Mouse (Mus musculus): ENCODE data around the gene Myom3. TPM values are rescaled to one million over a fixed set of nuclear protein-coding genes. Genes with fewer than 3 reads are reported as not detected.
"Not testable (repeated sequence)": the region's sequence is repeated elsewhere in the genome, so short reads cannot be mapped to it uniquely, and the experiment has no call there.

Gene Myom3
- 100 to 1,000 TPM in 1 of 2 experiments, 10 to 100 TPM in 1; 31.1 to 100 TPM for total RNA-seq (2021)
- long read RNA-seq, experiment 1, full-length matches to known transcripts = 7 of 31 reads
- long read RNA-seq, experiment 1, partial matches to known transcripts = 24 of 31 reads
- long read RNA-seq, experiment 1, other reads (novel, unspliced or antisense) = 0 of 31 reads
- long read RNA-seq, experiment 2, full-length matches to known transcripts = 4 of 24 reads
- long read RNA-seq, experiment 2, partial matches to known transcripts = 20 of 24 reads
- long read RNA-seq, experiment 2, other reads (novel, unspliced or antisense) = 0 of 24 reads

DNA sequence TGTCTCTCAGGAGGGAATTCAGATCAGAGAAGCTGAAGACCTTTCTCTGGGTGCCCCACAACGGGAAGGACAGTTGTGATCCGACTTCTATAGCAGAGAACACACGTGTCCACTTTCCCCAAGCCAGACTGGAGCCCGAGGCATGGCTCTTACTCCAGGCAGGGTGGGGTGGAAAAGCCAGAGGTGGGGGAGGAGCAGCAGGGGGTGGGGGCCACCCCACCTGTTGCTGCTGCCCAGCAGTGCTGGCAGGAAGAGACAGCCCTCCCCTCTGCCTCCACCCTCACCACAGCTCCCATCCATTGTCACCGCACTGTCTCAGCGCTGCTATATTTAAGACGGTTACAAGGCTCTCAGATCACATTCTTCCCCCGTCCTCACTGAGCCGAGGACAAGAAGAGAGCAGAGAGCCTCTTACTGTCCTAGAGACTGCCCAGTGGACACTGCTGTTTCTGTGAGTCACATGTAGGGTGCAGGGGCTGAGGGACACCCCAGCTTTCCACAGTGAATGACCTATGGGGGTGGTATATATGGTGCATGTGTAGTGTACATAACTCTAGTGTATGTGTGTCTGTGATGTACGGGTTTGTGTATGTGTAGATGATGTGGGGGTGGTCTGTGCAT lies at the start of gene Myom3:
TSS of gene Myom3 (plus strand) at position 360 of the 621 bp plus-strand sequence.
- no peak for TF ChIP-seq CTCF (IDR thresholded peaks at IDR 0.05)
- peak within 1 kb of the TSS; percentile 70 for H3K27ac ChIP-seq
- no peak for DNase-seq
- intact Hi-C loops (cut with DNase I) = no loop called here
- H3K4me3 ChIP-seq = peak within 1 kb of the TSS; percentile 56

DNA sequence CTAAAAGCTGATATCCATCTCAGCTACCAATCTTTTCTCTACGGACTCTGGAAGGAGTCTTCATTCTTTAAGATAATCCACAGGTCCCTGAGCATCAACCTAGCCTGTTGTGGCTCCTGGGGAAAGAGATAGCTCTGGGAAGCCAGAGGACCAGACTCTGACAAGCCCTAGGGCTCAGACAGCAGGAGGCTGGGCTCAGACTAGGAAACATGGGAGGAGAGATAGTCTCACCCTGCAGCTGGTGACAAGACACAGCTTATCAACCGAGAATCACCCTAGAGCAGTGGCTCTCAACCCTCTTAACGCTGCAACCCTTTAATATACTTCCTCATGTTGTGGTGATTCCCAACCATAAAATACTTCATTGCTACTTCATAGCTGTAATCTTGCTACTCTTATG lies 49.1 kb upstream of the Myom3 start:
- Histone ChIP-seq H3K4me3 (no peak overlapping the region), H3K27ac (no peak overlapping the region)
- no peak for TF ChIP-seq CTCF (IDR thresholded peaks at IDR 0.05)
- no peak for DNase-seq
- intact Hi-C loops (cut with DNase I) = no loop called here

GRCm38 (mm10) chr4:135714776-135715175 lies 44.7 kb upstream of the Myom3 start:
- H3K4me3 ChIP-seq = no peak overlapping the region
- H3K27ac ChIP-seq = no peak overlapping the region
- intact Hi-C loops (cut with DNase I) = no loop called here
- TF ChIP-seq CTCF (IDR thresholded peaks at IDR 0.05) = no peak
- DNase-seq = no peak

- H3K27ac ChIP-seq; intact Hi-C loops (cut with DNase I); DNase-seq: not testable (repeated sequence)
Observed at GRCm38 (mm10) chr4:135716438-135716837, 43.1 kb upstream of the Myom3 start.

GRCm38 (mm10) chr4:135722540-135723290 lies 36.8 kb upstream of the Myom3 start:
- intact Hi-C loops (cut with DNase I) = no loop called here
- DNase-seq = no peak
- peak; percentile 50 for TF ChIP-seq CTCF (IDR thresholded peaks at IDR 0.05)
- no peak overlapping the region for H3K27ac ChIP-seq
- no peak overlapping the region for H3K4me3 ChIP-seq

More at GRCm38 (mm10) chr4:135716438-135716837, 43.1 kb upstream of the Myom3 start:
- H3K4me3 ChIP-seq = not testable (repeated sequence)

DNA sequence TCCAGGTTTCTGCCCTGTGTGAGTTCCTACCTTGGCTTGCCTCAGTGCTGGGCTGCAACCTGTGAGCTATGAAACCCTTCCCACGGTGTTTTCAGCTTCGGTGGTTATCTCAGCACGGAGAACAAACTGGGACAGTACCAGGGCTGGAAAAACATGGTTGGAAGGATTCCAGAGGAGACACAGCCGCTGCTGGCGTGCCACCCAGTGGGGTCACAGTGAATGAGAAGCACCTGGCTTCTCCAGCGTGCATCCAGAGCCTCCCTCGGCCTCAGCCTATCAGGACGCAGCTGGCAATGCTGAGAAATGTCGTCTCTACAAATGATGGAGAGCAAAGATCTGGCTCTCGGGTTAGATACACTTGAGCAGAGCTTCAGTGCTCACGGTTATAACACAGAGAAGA lies 33.1 kb upstream of the Myom3 start:
- no peak overlapping the region for H3K4me3 ChIP-seq
- no peak for TF ChIP-seq CTCF (IDR thresholded peaks at IDR 0.05)
- peak; percentile 19 for DNase-seq
- no peak overlapping the region; the same call in 1 of the 2 replicates for H3K27ac ChIP-seq
- intact Hi-C loops (cut with DNase I) = no loop called here

DNA sequence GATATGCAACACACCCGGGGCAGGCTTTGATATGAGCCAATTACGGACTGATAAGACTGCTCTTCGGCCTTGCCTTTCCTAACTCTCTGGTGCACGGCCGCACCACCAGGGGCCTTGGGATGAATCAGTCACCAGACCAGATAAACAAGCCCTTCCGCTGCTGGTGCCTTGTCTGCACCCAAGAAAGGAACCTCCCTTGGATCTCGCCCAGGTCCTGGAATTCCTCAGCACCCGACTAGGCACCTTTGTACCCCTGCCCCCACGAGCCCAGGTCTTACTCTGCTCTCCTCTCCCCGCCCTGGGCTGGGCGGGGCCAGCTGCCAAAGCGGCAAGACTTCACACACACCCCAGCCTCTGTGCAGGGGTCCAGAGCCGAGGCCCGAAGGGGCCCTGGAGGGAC lies 31.7 kb upstream of the Myom3 start, which contains the start of gene Il22ra1:
TSS of gene Il22ra1 (plus strand) at position 356 of the 400 bp plus-strand sequence.
- intact Hi-C loops (cut with DNase I) = no loop called here
- H3K27ac ChIP-seq = no peak within 1 kb of the TSS
- DNase-seq = peak; percentile 17
- no peak for TF ChIP-seq CTCF (IDR thresholded peaks at IDR 0.05)
- H3K4me3 ChIP-seq = no peak within 1 kb of the TSS

GRCm38 (mm10) chr4:135730204-135730603 lies 29.3 kb upstream of the Myom3 start:
- intact Hi-C loops (cut with DNase I) = no loop called here
- Histone ChIP-seq H3K27ac (no peak overlapping the region), H3K4me3 (no peak overlapping the region)
- DNase-seq = peak; percentile 19
- TF ChIP-seq CTCF (IDR thresholded peaks at IDR 0.05) = no peak

DNA sequence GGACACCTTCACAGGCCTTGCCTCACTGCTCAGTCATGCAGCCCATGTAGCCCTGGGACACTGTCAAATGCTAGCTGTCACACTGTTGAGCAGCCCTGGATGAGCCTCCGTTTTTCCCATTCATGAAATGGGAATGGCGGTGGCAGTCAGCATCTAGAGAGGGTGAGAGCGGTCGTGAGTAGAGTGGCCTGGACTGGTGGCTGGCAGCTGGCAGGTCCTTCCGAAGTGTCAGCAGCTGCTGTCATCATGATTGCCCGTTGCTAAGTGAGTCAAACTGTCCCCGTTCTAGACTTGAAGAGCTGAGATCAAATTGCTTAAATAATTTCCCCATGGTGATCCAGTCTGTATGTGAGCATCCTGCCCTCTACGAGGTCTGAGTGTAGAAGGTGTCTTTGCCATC lies 28.6 kb upstream of the Myom3 start:
- TF ChIP-seq CTCF (IDR thresholded peaks at IDR 0.05) = no peak
- Histone ChIP-seq H3K27ac (peak overlapping the region; percentile 38; the same call in 1 of the 2 replicates), H3K4me3 (no peak overlapping the region)
- peak; percentile 42 for DNase-seq
- intact Hi-C loops (cut with DNase I) = no loop called here

DNA sequence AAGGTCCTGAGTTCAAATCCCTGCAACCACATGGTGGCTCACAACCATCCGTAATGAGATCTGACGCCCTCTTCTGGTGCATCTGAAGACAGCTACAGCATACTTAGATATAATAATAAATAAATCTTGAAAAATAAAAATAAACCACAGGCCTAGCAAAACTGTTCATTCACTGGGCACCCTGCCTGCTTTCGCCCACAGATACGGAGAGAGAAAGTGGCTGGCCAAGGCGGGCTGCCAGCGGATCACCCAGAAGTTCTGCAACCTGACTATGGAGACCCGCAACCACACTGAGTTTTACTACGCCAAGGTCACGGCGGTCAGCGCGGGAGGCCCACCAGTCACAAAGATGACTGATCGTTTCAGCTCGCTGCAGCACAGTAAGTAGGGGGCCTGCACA lies 25.6 kb upstream of the Myom3 start:
- Histone ChIP-seq H3K4me3 (no peak overlapping the region), H3K27ac (no peak overlapping the region)
- intact Hi-C loops (cut with DNase I) = no loop called here
- no peak for TF ChIP-seq CTCF (IDR thresholded peaks at IDR 0.05)
- DNase-seq = no peak

DNA sequence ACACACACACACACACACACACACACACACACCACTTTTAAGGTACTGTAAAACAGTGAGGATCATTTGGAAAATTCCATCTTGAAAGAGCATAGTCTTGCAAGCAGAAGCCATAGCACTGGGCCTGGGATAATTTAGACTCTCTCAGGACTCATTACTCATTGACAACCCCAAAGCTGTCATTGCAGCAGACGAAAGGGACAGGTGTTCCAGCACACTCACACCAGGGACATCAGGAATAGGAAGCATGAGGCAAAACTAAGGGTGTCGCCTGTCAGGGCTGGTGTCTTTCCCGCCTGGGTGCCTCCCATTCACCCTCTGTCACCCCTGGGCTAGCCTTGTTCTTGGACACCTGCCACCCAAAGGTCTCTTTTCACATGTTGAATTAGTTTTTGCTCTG lies 22.6 kb upstream of the Myom3 start:
- intact Hi-C loops (cut with DNase I) = no loop called here
- Histone ChIP-seq H3K4me3 (no peak overlapping the region), H3K27ac (no peak overlapping the region)
- no peak for TF ChIP-seq CTCF (IDR thresholded peaks at IDR 0.05)
- DNase-seq = no peak

GRCm38 (mm10) chr4:135738237-135738636 lies 21.3 kb upstream of the Myom3 start:
- no peak for TF ChIP-seq CTCF (IDR thresholded peaks at IDR 0.05)
- Histone ChIP-seq H3K4me3 (no peak overlapping the region), H3K27ac (no peak overlapping the region)
- no peak for DNase-seq
- intact Hi-C loops (cut with DNase I) = no loop called here

DNA sequence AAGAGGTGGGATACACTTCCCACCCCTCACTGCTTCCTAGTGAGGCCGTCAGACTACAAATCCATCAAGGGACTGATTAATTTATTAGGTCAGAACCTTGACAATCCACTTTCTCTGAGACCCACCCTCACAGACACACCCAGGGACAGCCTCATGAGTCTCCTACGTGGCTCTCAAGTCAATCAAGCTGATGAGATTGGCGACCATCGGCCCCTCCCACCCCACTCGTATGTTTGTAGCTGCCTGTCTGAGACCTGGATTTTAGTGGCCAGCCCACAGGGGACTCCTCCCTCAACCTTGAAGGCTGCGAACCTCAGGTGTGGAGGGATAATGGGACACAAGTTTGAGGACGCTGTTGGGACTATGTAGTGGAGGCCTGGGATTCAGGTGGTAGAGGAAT lies 20.4 kb upstream of the Myom3 start:
- no peak for DNase-seq
- TF ChIP-seq CTCF (IDR thresholded peaks at IDR 0.05) = no peak
- no peak overlapping the region for H3K4me3 ChIP-seq
- no peak overlapping the region for H3K27ac ChIP-seq
- intact Hi-C loops (cut with DNase I) = no loop called here
